Mouse (Mus musculus): ENCODE results near the gene Ltf. TPM values are rescaled to one million over a fixed set of nuclear protein-coding genes. Genes with fewer than 3 reads are reported as not detected.
A peak's percentile ranks its signal among the peaks of the same experiment; 100 is the strongest.

The Ltf gene
- polyA plus RNA-seq, 1 experiment from 2014 or later = 0.27 TPM

- no peaks in the 10 kb centered on the region for H3K36me3 ChIP-seq (ENCODE audit: control insufficient read depth, insufficient read depth, low read length)
- H3K27me3 ChIP-seq (ENCODE audit: control insufficient read depth, insufficient read depth, low read length) = no peaks in the 10 kb centered on the region
- H3K4me2 ChIP-seq = no peak overlapping the region
- no peaks in the 10 kb centered on the region for H3K4me1 ChIP-seq (ENCODE audit: control insufficient read depth, insufficient read depth, low read length)
- no peak for ATAC-seq (ENCODE audit: low FRiP score)
- DNase-seq (ENCODE audit: low spot score, missing footprints) = no peak
- 89% methylated on average over 9 of the region's 9 CpGs for WGBS
- no peak overlapping the region for H3K9ac ChIP-seq (ENCODE audit: low read length)
- H3K4me3 ChIP-seq (ENCODE audit: low read depth, low read length) = no peak overlapping the region
- H3K9me3 ChIP-seq (ENCODE audit: control insufficient read depth, low read length) = no peaks in the 10 kb centered on the region
- H3K27ac ChIP-seq (ENCODE audit: low read depth, low read length) = no peak overlapping the region
These were observed 35.9 kb downstream of the Ltf start for GRCm38 (mm10) chr9:111054923-111055322.

GRCm38 (mm10) chr9:111055800-111056518 is 36.9 kb downstream of the Ltf start:
- no peaks in the 10 kb centered on the region for H3K27me3 ChIP-seq (ENCODE audit: control insufficient read depth, insufficient read depth, low read length)
- H3K27ac ChIP-seq (ENCODE audit: low read depth, low read length) = no peak overlapping the region
- DNase-seq (ENCODE audit: low spot score, missing footprints) = no peak
- no peaks in the 10 kb centered on the region for H3K36me3 ChIP-seq (ENCODE audit: control insufficient read depth, insufficient read depth, low read length)
- H3K9me3 ChIP-seq (ENCODE audit: control insufficient read depth, low read length) = no peaks in the 10 kb centered on the region
- no peak overlapping the region; the same call in 1 of the 2 replicates for H3K4me2 ChIP-seq
- H3K4me1 ChIP-seq (ENCODE audit: control insufficient read depth, insufficient read depth, low read length) = no peaks in the 10 kb centered on the region
- WGBS = 80% methylated on average over 29 of the region's 29 CpGs
- peak overlapping the region; percentile 2; the same call in 1 of the 2 replicates for H3K4me3 ChIP-seq (ENCODE audit: low read depth, low read length)
- H3K9ac ChIP-seq (ENCODE audit: low read length) = no peak overlapping the region
- ATAC-seq (ENCODE audit: low FRiP score) = no peak

DNA sequence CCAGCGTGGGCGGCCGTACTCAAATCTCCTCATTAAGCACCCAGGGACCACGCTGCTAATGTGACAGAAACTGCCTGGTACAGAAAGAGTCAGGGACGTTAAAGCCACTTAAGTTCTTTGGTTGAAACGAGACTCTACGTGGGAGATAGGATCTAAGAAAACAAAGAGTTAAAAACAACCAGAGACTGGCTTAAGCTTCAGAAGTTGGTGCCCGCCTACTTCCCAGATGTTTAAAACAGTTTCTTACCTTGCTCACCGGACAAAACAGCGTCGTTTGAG is 37.4 kb downstream of the Ltf start:
- Histone ChIP-seq H3K9me3 (ENCODE audit: control insufficient read depth, low read length) (no peaks in the 10 kb centered on the region), H3K4me2 (peak overlapping the region; percentile 6; the same call in 1 of the 2 replicates), H3K36me3 (ENCODE audit: control insufficient read depth, insufficient read depth, low read length) (no peaks in the 10 kb centered on the region), H3K4me3 (ENCODE audit: low read depth, low read length) (peak overlapping the region; percentile 2; the same call in 1 of the 2 replicates), H3K27ac (ENCODE audit: low read depth, low read length) (no peak overlapping the region), H3K9ac (ENCODE audit: low read length) (no peak overlapping the region), H3K4me1 (ENCODE audit: control insufficient read depth, insufficient read depth, low read length) (no peaks in the 10 kb centered on the region), H3K27me3 (ENCODE audit: control insufficient read depth, insufficient read depth, low read length) (no peaks in the 10 kb centered on the region)
- no peak for DNase-seq (ENCODE audit: low spot score, missing footprints)
- 36% methylated on average over 11 of the region's 11 CpGs for WGBS
- no peak for ATAC-seq (ENCODE audit: low FRiP score)

DNA sequence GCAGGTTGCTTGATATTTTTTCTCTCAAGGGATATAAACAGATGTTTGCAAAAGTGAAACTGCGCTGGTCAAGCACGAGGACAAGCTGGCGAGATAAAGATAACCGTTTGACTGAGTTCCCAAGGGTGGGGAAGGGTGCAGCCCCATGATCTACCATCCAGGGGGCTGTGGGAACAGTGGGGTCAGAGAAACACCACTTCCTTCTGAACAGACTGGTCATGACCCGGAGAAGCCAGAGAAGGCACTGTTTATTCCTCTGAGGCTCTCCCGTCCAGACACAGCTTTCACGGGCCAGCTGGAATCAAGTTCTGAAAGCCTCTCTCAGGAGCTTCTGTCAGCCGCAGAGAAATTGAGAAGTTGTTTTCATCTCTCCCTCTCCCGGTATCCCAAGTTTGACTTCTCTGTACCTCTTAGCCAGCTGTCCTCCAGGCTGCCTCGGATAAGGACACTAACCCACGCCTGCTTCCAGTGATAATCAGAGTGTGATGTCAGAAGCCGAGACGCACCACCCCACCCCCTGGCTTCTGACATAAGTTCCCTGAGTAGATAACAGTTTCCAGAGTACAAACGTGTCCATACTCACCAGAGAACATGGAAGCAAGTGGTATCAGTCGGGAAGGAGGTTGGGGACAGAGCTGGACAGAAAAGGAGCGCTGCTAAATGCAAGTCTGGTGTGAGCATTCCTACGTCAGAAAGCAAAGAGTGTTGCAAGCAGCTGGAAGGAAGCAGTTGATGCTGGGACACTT is 37.9 kb downstream of the Ltf start, which contains the start of gene Ccrl2:
Ccrl2 (minus strand) TSS at position 722 of the 746 bp plus-strand sequence.
- Histone ChIP-seq H3K4me1 (ENCODE audit: control insufficient read depth, insufficient read depth, low read length) (no peaks in the 10 kb centered on the region), H3K27ac (ENCODE audit: low read depth, low read length) (peak within 1 kb of the TSS; percentile 27; the same call in 1 of the 2 replicates), H3K4me3 (ENCODE audit: low read depth, low read length) (peak within 1 kb of the TSS; percentile 2; the same call in 1 of the 2 replicates), H3K27me3 (ENCODE audit: control insufficient read depth, insufficient read depth, low read length) (no peaks in the 10 kb centered on the region), H3K9ac (ENCODE audit: low read length) (no peak within 1 kb of the TSS), H3K9me3 (ENCODE audit: control insufficient read depth, low read length) (no peaks in the 10 kb centered on the region), H3K4me2 (peak within 1 kb of the TSS; percentile 6; the same call in 1 of the 2 replicates), H3K36me3 (ENCODE audit: control insufficient read depth, insufficient read depth, low read length) (no peaks in the 10 kb centered on the region)
- DNase-seq (ENCODE audit: low spot score, missing footprints) (no peak), ATAC-seq (ENCODE audit: low FRiP score) (no peak)
- 63% methylated on average over 17 of the region's 17 CpGs for WGBS

DNA sequence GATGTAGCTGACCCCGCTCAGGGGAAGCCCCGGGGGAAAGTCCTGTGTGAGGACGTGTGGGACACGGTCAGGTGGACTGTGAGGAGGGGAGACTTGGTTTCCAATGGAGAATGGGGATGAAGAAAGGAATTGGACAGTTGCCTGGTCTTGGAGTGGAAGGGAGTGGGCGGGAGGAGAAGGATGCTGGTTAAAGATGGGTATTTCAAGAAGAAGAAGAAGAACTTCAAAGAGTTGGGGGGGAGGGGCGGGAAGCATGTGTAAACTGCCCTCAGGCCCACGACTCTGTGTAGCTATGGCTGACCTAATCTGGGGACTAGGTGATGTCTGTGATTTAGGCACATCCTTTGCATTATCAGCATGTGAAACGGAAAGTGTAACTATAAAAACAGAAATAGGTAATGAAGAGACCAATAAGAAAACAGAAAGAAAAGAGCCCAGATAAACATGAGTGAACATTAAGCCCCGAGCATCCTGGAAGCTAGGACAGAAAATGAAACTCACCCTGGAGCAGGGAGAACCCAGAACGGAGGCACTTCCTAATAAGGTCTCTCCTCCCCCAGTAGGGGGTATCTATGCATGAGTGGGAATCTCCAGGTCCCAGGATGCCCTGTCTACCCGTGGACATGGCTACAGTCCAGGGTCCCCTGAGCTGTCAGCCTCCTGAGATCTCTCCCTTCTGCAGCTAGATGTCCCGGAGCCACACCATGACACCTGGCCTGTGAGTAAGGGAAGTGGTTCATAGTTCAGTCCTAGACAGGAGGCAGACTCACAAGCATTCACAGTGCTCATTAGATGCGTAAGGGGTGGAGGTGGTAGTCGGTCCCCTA is 38.7 kb downstream of the Ltf start:
- H3K27me3 ChIP-seq (ENCODE audit: control insufficient read depth, insufficient read depth, low read length) = no peaks in the 10 kb centered on the region
- no peaks in the 10 kb centered on the region for H3K9me3 ChIP-seq (ENCODE audit: control insufficient read depth, low read length)
- H3K4me2 ChIP-seq = no peak overlapping the region
- H3K4me1 ChIP-seq (ENCODE audit: control insufficient read depth, insufficient read depth, low read length) = no peaks in the 10 kb centered on the region
- no peak overlapping the region for H3K27ac ChIP-seq (ENCODE audit: low read depth, low read length)
- H3K9ac ChIP-seq (ENCODE audit: low read length) = no peak overlapping the region
- no peak overlapping the region for H3K4me3 ChIP-seq (ENCODE audit: low read depth, low read length)
- ATAC-seq (ENCODE audit: low FRiP score) (no peak), DNase-seq (ENCODE audit: low spot score, missing footprints) (no peak)
- WGBS = 76% methylated on average over 14 of the region's 14 CpGs
- H3K36me3 ChIP-seq (ENCODE audit: control insufficient read depth, insufficient read depth, low read length) = no peaks in the 10 kb centered on the region

DNA sequence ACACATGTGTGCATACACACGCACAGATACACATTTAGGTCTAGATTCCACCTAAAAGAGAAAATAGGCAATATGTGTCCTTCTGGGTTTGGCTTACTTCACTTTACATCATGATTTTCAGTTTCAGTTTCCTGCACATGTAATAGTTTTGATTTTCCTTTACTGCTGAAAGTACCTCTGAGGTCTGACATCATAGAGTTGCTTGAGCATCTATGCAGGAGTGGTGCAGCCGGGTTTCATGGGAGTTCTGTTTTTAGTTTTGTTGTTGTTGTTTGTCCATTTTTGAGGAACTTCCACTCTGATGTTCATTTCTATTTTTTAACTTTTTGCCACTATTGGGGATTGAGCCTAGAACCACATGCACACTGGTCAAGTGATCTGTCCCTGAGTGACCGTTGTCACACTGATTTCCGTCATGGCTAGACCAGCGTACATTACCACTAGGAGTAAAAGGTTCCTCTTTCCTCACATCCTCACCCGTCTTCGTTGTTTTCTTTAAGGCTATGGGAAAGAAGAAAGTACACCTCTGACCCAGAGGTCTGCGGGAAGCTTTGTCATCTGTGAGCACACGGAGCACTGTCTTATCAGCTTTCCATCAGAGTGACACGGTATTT is 40.0 kb downstream of the Ltf start:
- 84% methylated on average over 10 of the region's 10 CpGs for WGBS
- no peaks in the 10 kb centered on the region for H3K4me1 ChIP-seq (ENCODE audit: control insufficient read depth, insufficient read depth, low read length)
- DNase-seq (ENCODE audit: low spot score, missing footprints) = no peak

GRCm38 (mm10) chr9:111062840-111063239 is 43.8 kb downstream of the Ltf start:
- Histone ChIP-seq H3K27ac (ENCODE audit: low read depth, low read length) (no peak overlapping the region), H3K27me3 (ENCODE audit: control insufficient read depth, insufficient read depth, low read length) (no peaks in the 10 kb centered on the region), H3K4me2 (no peak overlapping the region), H3K36me3 (ENCODE audit: control insufficient read depth, insufficient read depth, low read length) (no peaks in the 10 kb centered on the region), H3K4me3 (ENCODE audit: low read depth, low read length) (no peak overlapping the region), H3K9me3 (ENCODE audit: control insufficient read depth, low read length) (no peaks in the 10 kb centered on the region), H3K9ac (ENCODE audit: low read length) (no peak overlapping the region), H3K4me1 (ENCODE audit: control insufficient read depth, insufficient read depth, low read length) (no peaks in the 10 kb centered on the region)
- ATAC-seq (ENCODE audit: low FRiP score) = no peak
- no peak for DNase-seq (ENCODE audit: low spot score, missing footprints)
- WGBS = 90% methylated on average over 5 of the region's 5 CpGs

More for the DNA sequence above, 40.0 kb downstream of the Ltf start:
- Histone ChIP-seq H3K9ac (ENCODE audit: low read length) (no peak overlapping the region), H3K4me2 (no peak overlapping the region), H3K36me3 (ENCODE audit: control insufficient read depth, insufficient read depth, low read length) (no peaks in the 10 kb centered on the region), H3K27me3 (ENCODE audit: control insufficient read depth, insufficient read depth, low read length) (no peaks in the 10 kb centered on the region), H3K27ac (ENCODE audit: low read depth, low read length) (no peak overlapping the region), H3K9me3 (ENCODE audit: control insufficient read depth, low read length) (no peaks in the 10 kb centered on the region), H3K4me3 (ENCODE audit: low read depth, low read length) (no peak overlapping the region)
- ATAC-seq (ENCODE audit: low FRiP score) = no peak

- Histone ChIP-seq H3K4me3 (ENCODE audit: low read depth, low read length) (no peak overlapping the region), H3K27me3 (ENCODE audit: control insufficient read depth, insufficient read depth, low read length) (no peaks in the 10 kb centered on the region), H3K9me3 (ENCODE audit: control insufficient read depth, low read length) (no peaks in the 10 kb centered on the region), H3K27ac (ENCODE audit: low read depth, low read length) (no peak overlapping the region), H3K4me1 (ENCODE audit: control insufficient read depth, insufficient read depth, low read length) (no peaks in the 10 kb centered on the region), H3K9ac (ENCODE audit: low read length) (no peak overlapping the region), H3K36me3 (ENCODE audit: control insufficient read depth, insufficient read depth, low read length) (no peaks in the 10 kb centered on the region), H3K4me2 (no peak overlapping the region)
- ATAC-seq (ENCODE audit: low FRiP score) (no peak), DNase-seq (ENCODE audit: low spot score, missing footprints) (no peak)
- WGBS = 89% methylated on average over 4 of the region's 4 CpGs
These were observed 48.0 kb downstream of the Ltf start for GRCm38 (mm10) chr9:111067052-111067451.

All from midbrain, embryonic 11.5 days (tissue).